ENCODE assay signal across 8 mouse cellular contexts in genomic region chr9:114805151-114805671, GRCm38 (mm10). TPM values are rescaled to one million over a fixed set of nuclear protein-coding genes. Genes with fewer than 3 reads are reported as not detected.
A peak's percentile ranks its signal among the peaks of the same experiment; 100 is the strongest.
DNase-seq lines count a peak whose midpoint lies in the region; ATAC-seq and TF ChIP-seq lines count a peak whose summit lies in the region.

No protein-coding gene starts in this region.

- no peak for TF ChIP-seq CTCF in kidney, postnatal 0 days (IDR thresholded peaks at IDR 0.05; ENCODE audit: low read depth)

- peak; percentile 72 for DNase-seq in right cerebral cortex, adult 18-20 months
- DNase-seq in right cerebral cortex, postnatal 4 days, result no peak
- DNase-seq in heart, adult 9 months (ENCODE audit: low spot score in 2 of 2), result peak; percentile 75 to 77
- peak; percentile 59 for DNase-seq in kidney, postnatal 0 days (ENCODE audit: low spot score)
- peak; percentile 60 for DNase-seq in skeletal muscle tissue, adult 2 months (ENCODE audit: low read depth, low spot score)
- DNase-seq in spleen, postnatal 4 days (ENCODE audit: low spot score in 2 of 2), result no peak
- no peak for DNase-seq in cerebellum, adult 8-10 months

- no peaks in the 10 kb centered on the region for H3K9me3 ChIP-seq in kidney, postnatal 0 days (replicated peaks; ENCODE audit: low read length)
- no peaks in the 10 kb centered on the region for H3K9me3 ChIP-seq in limb, embryonic 15.5 days

- no peaks in the 10 kb centered on the region for H3K36me3 ChIP-seq in kidney, postnatal 0 days (ENCODE audit: insufficient read depth, low read length)
- H3K36me3 ChIP-seq in limb, embryonic 15.5 days, result no peaks in the 10 kb centered on the region

- WGBS in kidney, postnatal 0 days, result 44% methylated on average over 19 of the region's 19 CpGs
- WGBS in limb, embryonic 15.5 days, result 45% methylated on average over 19 of the region's 19 CpGs

- peak; percentile 17; the same call in 1 of the 2 replicates for ATAC-seq in kidney, postnatal 0 days (replicated peaks; ENCODE audit: low FRiP score, low read depth)
- ATAC-seq in limb, embryonic 15.5 days (ENCODE audit: insufficient number of reproducible peaks, low FRiP score, low TSS enrichment, low read depth), result peak; percentile 73

- H3K4me1 ChIP-seq in kidney, postnatal 0 days (replicated peaks; ENCODE audit: insufficient read depth, low read length), result 0 out of 2 replicates have a peak, but pooled peaks cover 5% of the 10 kb centered on the region
- H3K4me1 ChIP-seq in limb, embryonic 15.5 days, result peaks cover 10% of the 10 kb centered on the region; the same call in 1 of the 2 replicates

- no peak overlapping the region for H3K27ac ChIP-seq in kidney, postnatal 0 days
- 0 out of 2 replicates have a peak overlapping the region, but pooled peaks have one; percentile 23 for H3K27ac ChIP-seq in limb, embryonic 15.5 days

- no peaks in the 10 kb centered on the region for H3K27me3 ChIP-seq in kidney, postnatal 0 days (ENCODE audit: insufficient read depth, low read length)
- H3K27me3 ChIP-seq in limb, embryonic 15.5 days, result no peaks in the 10 kb centered on the region

- H3K9ac ChIP-seq in kidney, postnatal 0 days (ENCODE audit: low read depth, low read length), result no peak overlapping the region
- no peak overlapping the region for H3K9ac ChIP-seq in limb, embryonic 15.5 days

- H3K4me2 ChIP-seq in kidney, postnatal 0 days (ENCODE audit: low read length), result no peak overlapping the region
- no peak overlapping the region for H3K4me2 ChIP-seq in limb, embryonic 15.5 days

- H3K4me3 ChIP-seq in kidney, postnatal 0 days (replicated peaks; ENCODE audit: low read depth, low read length), result no peak overlapping the region
- H3K4me3 ChIP-seq in limb, embryonic 15.5 days, result no peak overlapping the region

RNA-seq across cellular contexts. Expression of gene Cmtm7, which starts 23.6 kb away (rescaled TPM):
- 95.4 and 102 TPM in 2 replicates for polyA plus RNA-seq in kidney, postnatal 0 days (2015; fragmentation: Nextera tagmentation; extraction: Ambion mirVana)
- 119 and 126 TPM in 2 replicates for polyA plus RNA-seq in limb, embryonic 15.5 days (2015; fragmentation: Nextera tagmentation; extraction: Ambion mirVana)

RNA-seq across cellular contexts. Expression of gene Cmtm8, which starts 38.7 kb away (rescaled TPM):
- polyA plus RNA-seq in kidney, postnatal 0 days (2015; fragmentation: Nextera tagmentation; extraction: Ambion mirVana), result 50.7 and 54.6 TPM in 2 replicates
- 20.6 and 21.8 TPM in 2 replicates for polyA plus RNA-seq in limb, embryonic 15.5 days (2015; fragmentation: Nextera tagmentation; extraction: Ambion mirVana)

Comparison
In these comparisons a context has a peak if more than half of its experiments do, and no peak if none do; other contexts are left out.
1. DNase-seq: peak in right cerebral cortex, adult 18-20 months (single experiment), heart, adult 9 months (2 of 2), kidney, postnatal 0 days (single experiment) and skeletal muscle tissue, adult 2 months (single experiment); none in right cerebral cortex, postnatal 4 days (single experiment), spleen, postnatal 4 days (0 of 2) and cerebellum, adult 8-10 months (single experiment).